Mouse (Mus musculus) Patski (cell line): Measurements from ENCODE around the gene Ube2d3. TPM values are rescaled to one million over a fixed set of nuclear protein-coding genes. Genes with fewer than 3 reads are reported as not detected.
"Not testable (repeated sequence)": the region's sequence is repeated elsewhere in the genome, so short reads cannot be mapped to it uniquely, and the experiment has no call there.

Source experiments
- ATAC-seq: fragments of 100-300 bp; one replicate; pipeline ENCODE4 v1.8.0; 2021
- CTCF ChIA-PET: fragments of 350-600 bp; sonication (Branson Sonifier 250); formaldehyde crosslinking; loops from one replicate; lab custom pipeline; 2022; ENCODE audit warnings: inconsistent platforms; lab: Charles Lee
- POLR2A ChIA-PET: fragments of 350-600 bp; sonication (Branson Sonifier 250); formaldehyde crosslinking; loops from one replicate; lab custom pipeline; 2022; ENCODE audit warnings: antibody characterized with exemption, inconsistent platforms; lab: Charles Lee
- DNase-seq: peaks from one replicate; pipeline ENCODE4 v3.0.0-alpha.2; 2011; ENCODE audit warnings: low read depth, low spot score
- H3K27me3 ChIP-seq: fragments of 371-371 bp; one replicate; pipeline ENCODE4 v1.5.1; 2021
- CTCF ChIP-seq: fragments of 100-300 bp; IDR thresholded peaks from one replicate; pipeline ENCODE4 v1.5.1; 2021
- in situ Hi-C: fragments of 300-500 bp; cut with MboI; formaldehyde crosslinking; loops from 3 replicates; pipeline ENCODE4 v1.11.1; 2018; ENCODE audit warnings: low pct_unique_long_range_greater_than_20kb, mixed read lengths
- polyA plus RNA-seq: library from polyadenylated mRNA; unstranded; gene quantifications from one replicate; pipeline ENCODE4 v1.2.3, GENCODE M21; 2021

Gene Ube2d3
- polyA plus RNA-seq, 1 experiment from 2014 or later = 431 TPM

GRCm38 (mm10) chr3:135481608-135482007 is 43.7 kb downstream of the Ube2d3 start:
- DNase-seq (no peak), ATAC-seq (no peak)
- ChIA-PET POLR2A (no interaction called here), CTCF (interaction anchor here (1.4 kb wide), 1 partner anchor 25 kb away, joined by 3 read pairs; no protein-coding TSS in a partner anchor)
- in situ Hi-C loops = no loop called here
- H3K27me3 ChIP-seq = no peaks in the 10 kb centered on the region
- no peak for TF ChIP-seq CTCF

- in situ Hi-C loops, ATAC-seq, H3K27me3 ChIP-seq, DNase-seq: not testable (repeated sequence)
- ChIA-PET CTCF (interaction anchor here (1.0 to 1.1 kb wide), 2 partner anchors 13 to 246 kb away, joined by 3 to 4 read pairs; no protein-coding TSS in a partner anchor), POLR2A (interaction anchor here (1.4 to 1.7 kb wide), 2 partner anchors 17 to 46 kb away, joined by 3 read pairs; no protein-coding TSS in a partner anchor)
These were observed 46.7 kb downstream of the Ube2d3 start for GRCm38 (mm10) chr3:135484650-135485049.

GRCm38 (mm10) chr3:135485128-135485899 is 47.4 kb downstream of the Ube2d3 start, which contains the start of gene Manba:
Gene Manba, plus strand, starts transcription at chr3:135485611.
- ATAC-seq = peak; percentile 98
- TF ChIP-seq CTCF = no peak
- in situ Hi-C loops = no loop called here
- no peak for DNase-seq
- no peaks in the 10 kb centered on the region for H3K27me3 ChIP-seq
- POLR2A ChIA-PET = interaction anchor here (0.8 to 1.7 kb wide), 4 partner anchors 13 to 47 kb away, joined by 3 to 5 read pairs (median 3); no protein-coding TSS in a partner anchor
- CTCF ChIA-PET = interaction anchor here (1.0 to 1.3 kb wide), 6 partner anchors 12 to 246 kb away, joined by 3 to 4 read pairs (median 4); no protein-coding TSS in a partner anchor

- peak; percentile 40 for ATAC-seq
- in situ Hi-C loops = no loop called here
- POLR2A ChIA-PET = interaction anchor here (0.8 to 1.7 kb wide), 4 partner anchors 13 to 47 kb away, joined by 3 to 5 read pairs (median 3); no protein-coding TSS in a partner anchor
These were observed 47.9 kb downstream of the Ube2d3 start for GRCm38 (mm10) chr3:135485900-135486241.

GRCm38 (mm10) chr3:135486351-135486750 is 48.4 kb downstream of the Ube2d3 start:
- DNase-seq = no peak
- TF ChIP-seq CTCF = no peak
- ATAC-seq = no peak
- ChIA-PET POLR2A (interaction anchor here (1.1 to 1.7 kb wide), 2 partner anchors 15 to 48 kb away, joined by 3 read pairs; no protein-coding TSS in a partner anchor), CTCF (interaction anchor here (1.1 to 2.2 kb wide), 2 partner anchors 12 to 15 kb away, joined by 3 to 5 read pairs; no protein-coding TSS in a partner anchor)
- H3K27me3 ChIP-seq = no peaks in the 10 kb centered on the region
- in situ Hi-C loops = no loop called here

More at GRCm38 (mm10) chr3:135485900-135486241, 47.9 kb downstream of the Ube2d3 start:
- DNase-seq = no peak
- CTCF ChIA-PET = interaction anchor here (1.0 to 1.3 kb wide), 5 partner anchors 13 to 245 kb away, joined by 3 to 4 read pairs (median 4); no protein-coding TSS in a partner anchor
- H3K27me3 ChIP-seq = no peaks in the 10 kb centered on the region
- TF ChIP-seq CTCF = no peak

- no peak for TF ChIP-seq CTCF
- no peaks in the 10 kb centered on the region for H3K27me3 ChIP-seq
- DNase-seq (no peak), ATAC-seq (no peak)
- in situ Hi-C loops = no loop called here
- ChIA-PET POLR2A (interaction anchor here (0.6 to 1.1 kb wide), 3 partner anchors 11 to 74 kb away, joined by 3 to 5 read pairs (median 4); no protein-coding TSS in a partner anchor), CTCF (interaction anchor here (0.7 to 2.2 kb wide), 5 partner anchors 11 to 20 kb away, joined by 3 to 6 read pairs (median 5); no protein-coding TSS in a partner anchor)
These were observed 49.9 kb downstream of the Ube2d3 start for GRCm38 (mm10) chr3:135487803-135488202.

GRCm38 (mm10) chr3:135489865-135490520 is 52.0 kb downstream of the Ube2d3 start:
- no peaks in the 10 kb centered on the region for H3K27me3 ChIP-seq
- ChIA-PET CTCF (interaction anchor here (0.8 to 2.1 kb wide), 8 partner anchors 9 to 50 kb away, joined by 3 to 6 read pairs (median 3); no protein-coding TSS in a partner anchor), POLR2A (interaction anchor here (0.8 to 1.0 kb wide), 2 partner anchors 9 to 46 kb away, joined by 3 read pairs; no protein-coding TSS in a partner anchor)
- TF ChIP-seq CTCF = no peak
- DNase-seq (no peak), ATAC-seq (no peak)
- in situ Hi-C loops = no loop called here

- in situ Hi-C loops = no loop called here
- ChIA-PET CTCF (interaction anchor here (0.8 kb wide), 1 partner anchor 10 kb away, joined by 3 read pairs; no protein-coding TSS in a partner anchor), POLR2A (no interaction called here)
- no peak for TF ChIP-seq CTCF
- DNase-seq = no peak
- H3K27me3 ChIP-seq = no peaks in the 10 kb centered on the region
- no peak for ATAC-seq
These were observed 53.2 kb downstream of the Ube2d3 start for GRCm38 (mm10) chr3:135491102-135491501.

- CTCF ChIA-PET, in situ Hi-C loops: not testable (repeated sequence)
These were observed 55.4 kb downstream of the Ube2d3 start for GRCm38 (mm10) chr3:135493320-135493719.

GRCm38 (mm10) chr3:135497956-135498355 is 60.0 kb downstream of the Ube2d3 start:
- DNase-seq, H3K27me3 ChIP-seq, in situ Hi-C loops, ATAC-seq: not testable (repeated sequence)
- peak; percentile 46 for TF ChIP-seq CTCF
- POLR2A ChIA-PET = interaction anchor here (1.3 to 1.4 kb wide), 2 partner anchors 8 to 12 kb away, joined by 3 to 5 read pairs; partner anchors contain the start of gene Manba
- CTCF ChIA-PET = interaction anchor here (0.9 to 1.7 kb wide), 5 partner anchors 8 to 31 kb away, joined by 3 to 5 read pairs (median 3); partner anchors contain the start of gene Manba

More at GRCm38 (mm10) chr3:135493320-135493719, 55.4 kb downstream of the Ube2d3 start:
- DNase-seq, ATAC-seq, POLR2A ChIA-PET, H3K27me3 ChIP-seq: not testable (repeated sequence)
